Mouse (Mus musculus): Measurements from ENCODE around the gene Sirt5. TPM values are rescaled to one million over a fixed set of nuclear protein-coding genes. Genes with fewer than 3 reads are reported as not detected.

Sirt5 gene
- polyA plus RNA-seq, 1 experiment from 2014 or later = 24.9 TPM

DNA sequence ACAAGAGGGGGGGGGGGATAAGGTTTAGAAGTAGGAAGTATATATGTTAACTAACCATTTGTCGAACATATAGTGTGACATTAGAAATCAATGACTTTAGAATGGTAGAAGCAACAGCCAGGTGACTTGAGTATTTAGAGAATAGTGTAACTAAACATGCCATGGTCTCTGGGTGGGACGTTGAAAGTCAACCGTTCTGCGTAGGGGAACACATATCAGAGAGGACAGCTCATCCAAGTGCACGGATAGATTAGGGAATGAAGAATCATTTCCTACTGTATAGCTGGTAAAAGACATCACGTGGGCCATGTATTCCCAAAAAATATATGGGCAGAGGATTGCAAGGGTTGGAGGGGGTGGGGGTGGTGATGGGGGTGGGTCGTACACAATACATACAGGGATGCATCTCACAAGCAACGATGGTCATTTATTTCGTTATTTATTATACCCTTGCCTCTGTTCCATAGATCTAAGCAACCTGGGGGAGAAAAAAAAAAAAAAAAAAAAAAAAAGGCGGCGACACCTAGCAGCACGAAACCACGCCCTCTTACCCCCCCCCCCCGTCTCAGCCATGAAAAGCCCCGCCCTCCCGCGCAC is 32.5 kb downstream of the Sirt5 start:
- no peak for DNase-seq (ENCODE audit: low spot score)
- no peaks in the 10 kb centered on the region for H3K27me3 ChIP-seq (ENCODE audit: insufficient read depth, poor library complexity, severe bottlenecking)
- H3K9me3 ChIP-seq = peaks cover 2% of the 10 kb centered on the region; the same call in 1 of the 2 replicates
- H3K36me3 ChIP-seq = peaks cover 66% of the 10 kb centered on the region
- peaks cover 9% of the 10 kb centered on the region for H3K4me1 ChIP-seq (replicated peaks)
- H3K27ac ChIP-seq = peak overlapping the region; percentile 99
- H3K4me3 ChIP-seq = peak overlapping the region; percentile 91
- 42% methylated on average over 17 of the region's 17 CpGs for WGBS

GRCm38 (mm10) chr13:43398297-43399080 is 33.2 kb downstream of the Sirt5 start, which contains the start of gene Nol7:
Gene Nol7, plus strand, starts transcription at chr13:43398390.
- Histone ChIP-seq H3K9me3 (peaks cover 2% of the 10 kb centered on the region; the same call in 1 of the 2 replicates), H3K4me3 (peak within 1 kb of the TSS; percentile 91)

DNA sequence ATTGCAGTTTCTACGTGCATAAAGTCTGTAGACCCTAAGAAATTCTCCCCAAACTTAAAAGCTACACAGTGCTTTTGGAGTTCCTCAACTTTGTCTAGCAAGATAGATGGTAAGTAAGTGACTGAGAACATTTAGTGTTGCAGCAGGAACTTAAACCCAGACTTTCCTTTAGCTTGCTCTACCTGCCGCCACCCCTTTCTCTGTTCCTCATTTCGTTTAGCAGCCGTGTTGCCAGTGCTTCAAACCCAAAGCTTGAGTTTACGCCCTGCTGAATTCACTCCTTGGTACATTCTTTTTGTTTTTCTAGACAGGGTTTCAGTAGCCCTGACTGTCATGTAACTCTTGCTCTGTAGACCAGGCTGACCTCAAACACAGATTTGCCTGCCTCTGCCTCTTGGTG is 34.3 kb downstream of the Sirt5 start:
- 94% methylated on average over 5 of the region's 5 CpGs for WGBS
- Histone ChIP-seq H3K27me3 (ENCODE audit: insufficient read depth, poor library complexity, severe bottlenecking) (no peaks in the 10 kb centered on the region), H3K36me3 (peaks cover 74% of the 10 kb centered on the region), H3K4me1 (replicated peaks) (peaks cover 9% of the 10 kb centered on the region), H3K4me3 (peak overlapping the region; percentile 91), H3K9me3 (no peaks in the 10 kb centered on the region), H3K27ac (no peak overlapping the region)
- DNase-seq (ENCODE audit: low spot score) = no peak

More at GRCm38 (mm10) chr13:43398297-43399080, 33.2 kb downstream of the Sirt5 start, which contains the start of gene Nol7:
- peaks cover 9% of the 10 kb centered on the region for H3K4me1 ChIP-seq (replicated peaks)
- no peaks in the 10 kb centered on the region for H3K27me3 ChIP-seq (ENCODE audit: insufficient read depth, poor library complexity, severe bottlenecking)
- H3K27ac ChIP-seq = peak within 1 kb of the TSS; percentile 99
- peaks cover 72% of the 10 kb centered on the region for H3K36me3 ChIP-seq
- WGBS = 2% methylated on average over 72 of the region's 72 CpGs
- peak; percentile 97 for DNase-seq (ENCODE audit: low spot score)

DNA sequence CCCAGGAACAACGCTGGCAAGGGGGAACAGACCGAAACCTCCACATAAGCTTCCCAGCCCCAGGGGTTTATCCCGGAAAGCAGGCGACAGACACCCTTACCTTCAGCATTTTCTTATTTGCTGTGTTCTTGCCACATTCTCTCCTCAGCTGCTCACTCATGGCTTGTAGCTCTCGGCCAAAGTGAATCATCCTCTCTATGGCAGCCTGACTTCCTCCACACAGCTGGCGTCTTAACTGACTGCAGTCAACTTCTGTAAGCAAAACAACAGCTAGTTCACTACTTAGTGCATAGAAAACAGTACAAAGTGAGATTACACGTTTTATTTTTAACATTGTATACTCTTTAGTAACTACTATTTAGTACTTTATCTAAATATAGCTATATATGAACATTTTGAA is 47.0 kb downstream of the Sirt5 start:
- Histone ChIP-seq H3K36me3 (peaks cover 90% of the 10 kb centered on the region), H3K27ac (no peak overlapping the region)
- 90% methylated on average over 7 of the region's 7 CpGs for WGBS

DNA sequence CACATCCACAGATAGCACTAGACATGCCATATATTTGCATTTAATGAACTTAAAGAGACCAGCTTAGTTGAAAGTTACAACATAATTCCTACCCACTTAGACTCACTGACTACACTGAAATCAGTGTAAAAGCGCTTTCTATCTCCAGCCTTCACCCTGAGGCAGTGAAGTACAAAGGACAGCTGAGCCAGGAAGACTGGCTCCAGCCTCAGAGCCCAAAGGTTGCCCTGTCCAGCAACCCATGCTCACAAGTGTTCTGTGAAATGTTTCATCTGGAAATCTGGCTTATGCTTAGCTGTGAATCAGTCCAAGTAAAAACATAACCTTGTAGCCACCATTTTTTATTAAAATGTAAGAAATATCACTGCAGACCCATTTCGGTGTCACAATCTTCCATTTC is 48.3 kb downstream of the Sirt5 start:
- 91% methylated on average over 2 of the region's 2 CpGs for WGBS
- no peak for DNase-seq (ENCODE audit: low spot score)
- peaks cover 89% of the 10 kb centered on the region for H3K36me3 ChIP-seq
- H3K4me1 ChIP-seq (replicated peaks) = no peaks in the 10 kb centered on the region
- no peak overlapping the region for H3K4me3 ChIP-seq
- no peak overlapping the region for H3K27ac ChIP-seq
- H3K9me3 ChIP-seq = no peaks in the 10 kb centered on the region
- no peaks in the 10 kb centered on the region for H3K27me3 ChIP-seq (ENCODE audit: insufficient read depth, poor library complexity, severe bottlenecking)

More for the DNA sequence above, 47.0 kb downstream of the Sirt5 start:
- no peak for DNase-seq (ENCODE audit: low spot score)
- H3K4me1 ChIP-seq (replicated peaks) = no peaks in the 10 kb centered on the region
- no peaks in the 10 kb centered on the region for H3K27me3 ChIP-seq (ENCODE audit: insufficient read depth, poor library complexity, severe bottlenecking)
- no peaks in the 10 kb centered on the region for H3K9me3 ChIP-seq
- H3K4me3 ChIP-seq = no peak overlapping the region

DNA sequence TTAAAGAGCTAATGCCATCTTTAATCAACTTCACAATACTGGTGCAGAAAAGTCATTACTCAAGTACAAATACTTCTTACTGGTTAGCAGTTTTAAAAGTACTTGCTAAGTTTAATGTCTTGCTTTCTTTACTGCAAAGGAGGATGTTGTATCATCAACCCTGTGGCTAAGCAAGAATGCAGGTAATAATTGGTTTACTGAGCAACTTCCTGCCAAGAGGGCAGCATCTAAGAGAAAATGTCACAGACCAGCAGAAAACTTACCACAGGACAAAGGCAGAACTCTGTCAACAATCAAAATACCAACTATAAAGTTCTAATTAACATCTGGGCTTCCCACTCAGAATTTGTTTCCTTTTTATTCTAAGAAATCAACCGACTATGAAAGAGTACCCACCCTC is 50.0 kb downstream of the Sirt5 start:
- no peak for DNase-seq (ENCODE audit: low spot score)
- H3K27ac ChIP-seq = no peak overlapping the region
- no peak overlapping the region for H3K4me3 ChIP-seq
- H3K9me3 ChIP-seq = no peaks in the 10 kb centered on the region
- WGBS = 89% methylated on average over 1 of the region's 1 CpGs
- peaks cover 91% of the 10 kb centered on the region for H3K36me3 ChIP-seq
- no peaks in the 10 kb centered on the region for H3K4me1 ChIP-seq (replicated peaks)
- H3K27me3 ChIP-seq (ENCODE audit: insufficient read depth, poor library complexity, severe bottlenecking) = no peaks in the 10 kb centered on the region

GRCm38 (mm10) chr13:43428436-43428835 is 63.1 kb downstream of the Sirt5 start:
- no peak overlapping the region for H3K4me3 ChIP-seq
- peaks cover 41% of the 10 kb centered on the region for H3K36me3 ChIP-seq
- no peaks in the 10 kb centered on the region for H3K4me1 ChIP-seq (replicated peaks)
- DNase-seq (ENCODE audit: low spot score) = no peak
- H3K9me3 ChIP-seq = no peaks in the 10 kb centered on the region
- WGBS = 94% methylated on average over 4 of the region's 4 CpGs
- H3K27ac ChIP-seq = no peak overlapping the region
- no peaks in the 10 kb centered on the region for H3K27me3 ChIP-seq (ENCODE audit: insufficient read depth, poor library complexity, severe bottlenecking)

DNA sequence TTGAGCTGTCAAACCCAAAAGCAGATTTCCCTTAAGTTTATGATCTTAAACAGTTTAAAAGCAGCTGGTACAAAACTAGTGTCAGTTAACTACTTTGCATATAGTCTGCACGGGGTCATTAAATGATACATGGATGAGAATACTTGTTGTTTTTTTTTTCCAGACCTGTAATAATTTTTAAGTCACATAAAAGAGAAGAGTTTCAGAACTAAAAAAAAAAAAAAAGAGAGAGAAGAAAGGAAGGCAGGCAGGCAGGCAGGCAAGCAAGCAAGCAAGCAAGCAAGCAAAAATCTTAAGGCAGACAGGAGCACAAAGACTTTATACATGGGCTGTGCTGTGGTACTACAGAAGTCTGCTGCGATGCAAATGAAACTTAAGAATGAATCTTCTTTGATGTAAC is 68.1 kb downstream of the Sirt5 start:
- DNase-seq (ENCODE audit: low spot score) = no peak
- WGBS = 94% methylated on average over 2 of the region's 2 CpGs
- no peaks in the 10 kb centered on the region for H3K27me3 ChIP-seq (ENCODE audit: insufficient read depth, poor library complexity, severe bottlenecking)
- H3K9me3 ChIP-seq = 0 out of 2 replicates have a peak, but pooled peaks cover 2% of the 10 kb centered on the region
- H3K4me3 ChIP-seq = no peak overlapping the region
- H3K36me3 ChIP-seq = peaks cover 22% of the 10 kb centered on the region
- H3K4me1 ChIP-seq (replicated peaks) = no peaks in the 10 kb centered on the region
- no peak overlapping the region for H3K27ac ChIP-seq

DNA sequence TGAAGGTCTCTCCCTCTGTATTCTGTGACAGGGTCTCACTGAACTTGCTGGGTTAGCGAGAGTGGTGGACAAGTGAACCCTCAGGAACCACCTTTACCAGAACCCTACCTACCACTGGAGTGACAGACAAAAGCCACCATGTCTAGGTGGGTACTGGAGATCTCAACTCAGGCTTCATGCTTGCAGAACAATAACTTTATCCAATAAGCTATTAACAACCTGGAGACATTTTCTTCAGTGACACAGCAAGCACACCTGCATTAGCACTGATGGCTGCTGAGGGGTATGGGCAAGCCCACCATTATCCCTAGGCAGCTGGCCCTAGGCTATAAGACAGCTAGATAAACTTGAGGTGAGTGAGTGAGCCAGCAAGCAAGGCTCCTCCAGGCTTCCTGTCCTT is 75.1 kb downstream of the Sirt5 start:
- no peak overlapping the region for H3K27ac ChIP-seq
- peaks cover 7% of the 10 kb centered on the region; the same call in 1 of the 2 replicates for H3K36me3 ChIP-seq
- no peak overlapping the region for H3K4me3 ChIP-seq
- H3K27me3 ChIP-seq (ENCODE audit: insufficient read depth, poor library complexity, severe bottlenecking) = no peaks in the 10 kb centered on the region
- DNase-seq (ENCODE audit: low spot score) = no peak
- no peaks in the 10 kb centered on the region for H3K4me1 ChIP-seq (replicated peaks)
- WGBS = 100% methylated on average over 1 of the region's 1 CpGs
- 0 out of 2 replicates have a peak, but pooled peaks cover 2% of the 10 kb centered on the region for H3K9me3 ChIP-seq

DNA sequence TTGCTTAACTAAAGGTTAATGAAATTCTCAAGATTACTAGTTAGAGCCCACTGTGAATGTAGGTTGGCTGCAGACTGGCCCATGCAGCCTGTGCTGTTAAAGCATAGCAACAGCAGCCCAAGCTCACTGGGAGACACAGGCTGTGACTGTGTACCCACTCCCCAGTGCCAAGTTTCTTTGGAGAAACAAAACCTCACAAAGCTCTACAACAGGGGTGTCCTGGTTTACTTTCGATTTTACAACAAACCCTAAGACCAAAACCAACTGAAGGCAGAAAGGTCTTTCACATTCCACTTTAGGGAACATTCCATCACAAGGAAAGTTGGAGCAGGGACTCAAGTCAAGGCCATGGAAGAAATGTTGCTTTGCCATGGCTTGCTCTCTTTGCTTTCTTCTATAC is 77.3 kb downstream of the Sirt5 start:
- Histone ChIP-seq H3K4me1 (replicated peaks) (peaks cover 9% of the 10 kb centered on the region), H3K27me3 (ENCODE audit: insufficient read depth, poor library complexity, severe bottlenecking) (no peaks in the 10 kb centered on the region), H3K9me3 (0 out of 2 replicates have a peak, but pooled peaks cover 1% of the 10 kb centered on the region), H3K27ac (no peak overlapping the region), H3K36me3 (peaks cover 6% of the 10 kb centered on the region; the same call in 1 of the 2 replicates), H3K4me3 (no peak overlapping the region)
- DNase-seq (ENCODE audit: low spot score) = no peak
- WGBS = 90% methylated on average over 1 of the region's 1 CpGs

- DNase-seq (ENCODE audit: low spot score) = no peak
- peaks cover 11% of the 10 kb centered on the region for H3K4me1 ChIP-seq (replicated peaks)
- no peak overlapping the region for H3K4me3 ChIP-seq
- 95% methylated on average over 4 of the region's 4 CpGs for WGBS
- peaks cover 3% of the 10 kb centered on the region; the same call in 1 of the 2 replicates for H3K36me3 ChIP-seq
- H3K9me3 ChIP-seq = no peaks in the 10 kb centered on the region
- H3K27me3 ChIP-seq (ENCODE audit: insufficient read depth, poor library complexity, severe bottlenecking) = no peaks in the 10 kb centered on the region
- H3K27ac ChIP-seq = no peak overlapping the region
Observed at GRCm38 (mm10) chr13:43443706-43444105, 78.4 kb downstream of the Sirt5 start.

DNA sequence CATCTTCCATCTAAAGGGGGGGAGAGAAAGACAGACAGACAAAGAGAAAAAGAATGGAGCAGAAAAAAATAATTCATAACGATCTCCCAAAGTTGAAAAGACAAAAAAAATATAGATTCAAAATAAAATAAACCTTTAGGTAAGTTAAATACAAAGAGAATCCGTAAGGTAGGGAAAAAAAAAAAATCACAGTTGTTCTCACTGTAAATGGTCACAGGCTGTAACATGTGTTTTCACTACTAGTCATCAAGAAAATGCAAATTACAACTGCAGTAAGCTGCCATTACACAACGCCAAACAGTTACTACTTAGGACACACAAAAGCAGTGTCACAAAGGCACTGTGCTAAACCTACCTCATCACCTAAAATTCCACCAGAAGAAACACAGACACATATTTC is 79.4 kb downstream of the Sirt5 start:
- H3K9me3 ChIP-seq = no peaks in the 10 kb centered on the region
- H3K27ac ChIP-seq = no peak overlapping the region
- no peaks in the 10 kb centered on the region for H3K36me3 ChIP-seq
- no peaks in the 10 kb centered on the region for H3K27me3 ChIP-seq (ENCODE audit: insufficient read depth, poor library complexity, severe bottlenecking)
- no peak overlapping the region for H3K4me3 ChIP-seq
- WGBS = 94% methylated on average over 3 of the region's 3 CpGs
- DNase-seq (ENCODE audit: low spot score) = no peak
- peaks cover 11% of the 10 kb centered on the region for H3K4me1 ChIP-seq (replicated peaks)
